Mouse (Mus musculus): Measurements from ENCODE around the gene Gm20831.
"Not testable (repeated sequence)": the region's sequence is repeated elsewhere in the genome, so short reads cannot be mapped to it uniquely, and the experiment has no call there.

The Gm20831 gene

GRCm38 (mm10) chrY:17874441-17874840 is at the start of gene Gm20831, which contains the start of gene Gm20772:
Gene Gm20831, plus strand, starts transcription at chrY:17874741.
Gene Gm20772, plus strand, starts transcription at chrY:17874741.
- not testable (repeated sequence) for DNase-seq

- not testable (repeated sequence) for DNase-seq
These were observed 28.4 kb upstream of the Gm20831 start, which contains the start of gene Gm21904 for GRCm38 (mm10) chrY:17846166-17846565. Gene Gm21904, minus strand, starts transcription at chrY:17846266.

- not testable (repeated sequence) for DNase-seq
These were observed 62.7 kb downstream of the Gm20831 start, which contains the start of gene Srsy for GRCm38 (mm10) chrY:17937230-17937629. Gene Srsy, minus strand, starts transcription at chrY:17937330.

Data from kidney, adult 9 months (tissue).